Mouse (Mus musculus): Measurements from ENCODE around the gene Chst4.

- TF ChIP-seq CTCF (IDR thresholded peaks at IDR 0.05; ENCODE audit: low read depth, low read length) (no peak), POLR2A (IDR thresholded peaks at IDR 0.05; ENCODE audit: borderline replicate concordance, low read depth, low read length) (no peak)
Observed at GRCm38 (mm10) chr8:110051208-110051607, 11.7 kb upstream of the Chst4 start.
